Mouse (Mus musculus): ENCODE results near the gene Vmn2r36. TPM values are rescaled to one million over a fixed set of nuclear protein-coding genes. Genes with fewer than 3 reads are reported as not detected.

Gene Vmn2r36
- polyA plus RNA-seq (2014; fragmentation: Illumina TruSeq; extraction: RNeasy Lipid Tissue Mini Kit (QIAGEN cat#74804); ENCODE audit: low read depth, low replicate concordance): not detected

DNA sequence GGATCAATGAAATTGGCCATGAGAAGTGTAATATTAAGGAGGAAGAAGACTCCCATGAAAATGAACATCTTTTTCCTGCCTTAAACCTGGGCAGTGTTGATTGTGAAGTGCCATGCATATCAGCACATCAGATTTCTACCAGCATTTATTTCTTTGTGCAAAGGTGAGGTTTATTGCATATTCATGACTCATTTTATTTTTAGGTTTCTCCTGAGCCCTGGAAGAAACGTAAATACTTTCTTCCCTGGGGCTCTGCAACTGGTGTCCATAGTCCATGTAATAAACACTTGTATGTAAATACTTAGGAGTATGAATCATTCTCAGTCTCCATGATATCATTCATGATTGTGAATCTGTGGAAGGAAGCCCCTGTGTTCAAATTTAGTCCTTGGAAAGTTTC is at the start of gene Vmn2r36:
Gene Vmn2r36, minus strand, starts transcription at position 101 of the 400 bp plus-strand sequence.

Other genes starting within 250 kb of the Vmn2r36 start
- gene Vmn2r34, start 213.0 kb downstream of the Vmn2r36 start, polyA plus RNA-seq (2014; fragmentation: Illumina TruSeq; extraction: RNeasy Lipid Tissue Mini Kit (QIAGEN cat#74804); ENCODE audit: low read depth, low replicate concordance): not detected
- not detected for gene Vmn2r35, start 82.6 kb downstream of the Vmn2r36 start, polyA plus RNA-seq (2014; fragmentation: Illumina TruSeq; extraction: RNeasy Lipid Tissue Mini Kit (QIAGEN cat#74804); ENCODE audit: low read depth, low replicate concordance)